Mouse (Mus musculus): Measurements from ENCODE around the gene Rad9b. TPM values are rescaled to one million over a fixed set of nuclear protein-coding genes. Genes with fewer than 3 reads are reported as not detected.

The Rad9b gene
- total RNA-seq, 2 experiments from 2014 or later: 3.7 to 3.9 TPM

DNA sequence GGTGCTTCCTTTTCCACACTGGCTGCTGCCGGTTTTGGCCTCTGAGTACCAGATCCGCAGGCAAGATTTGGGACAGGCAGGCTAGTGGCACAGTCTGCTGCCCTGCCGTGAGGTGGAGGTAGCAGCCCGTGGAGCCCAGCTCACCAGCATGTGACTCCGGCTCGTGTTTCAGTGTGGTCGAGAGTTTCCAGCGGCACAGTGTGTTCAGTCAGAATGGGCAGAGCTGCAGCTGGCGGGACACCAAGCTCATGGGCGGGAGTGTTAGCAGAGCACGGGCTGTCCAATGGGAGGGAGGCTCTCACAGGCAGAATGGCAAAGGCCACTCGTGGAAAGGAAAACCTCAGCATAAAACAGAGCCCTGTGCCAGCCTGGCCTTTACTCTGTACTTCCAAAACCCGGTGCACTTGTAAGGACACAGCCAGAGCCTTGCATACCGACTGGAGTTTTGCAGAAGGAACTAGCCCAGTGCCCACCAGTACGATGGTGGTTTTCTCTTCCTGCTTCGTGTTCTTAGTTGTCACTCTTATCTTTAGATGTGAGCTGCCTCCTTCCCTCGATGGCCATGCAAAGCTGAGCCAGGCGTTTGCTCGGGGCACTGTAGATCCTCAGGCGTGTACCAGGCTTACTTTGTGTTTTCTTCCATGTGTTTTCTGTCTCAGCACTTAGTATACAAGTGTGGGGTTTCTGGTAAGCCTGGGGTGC, 38.9 kb downstream of the Rad9b start:
- DNase-seq (ENCODE audit: low spot score in 2 of 2): peak; percentile 79 to 93

DNA sequence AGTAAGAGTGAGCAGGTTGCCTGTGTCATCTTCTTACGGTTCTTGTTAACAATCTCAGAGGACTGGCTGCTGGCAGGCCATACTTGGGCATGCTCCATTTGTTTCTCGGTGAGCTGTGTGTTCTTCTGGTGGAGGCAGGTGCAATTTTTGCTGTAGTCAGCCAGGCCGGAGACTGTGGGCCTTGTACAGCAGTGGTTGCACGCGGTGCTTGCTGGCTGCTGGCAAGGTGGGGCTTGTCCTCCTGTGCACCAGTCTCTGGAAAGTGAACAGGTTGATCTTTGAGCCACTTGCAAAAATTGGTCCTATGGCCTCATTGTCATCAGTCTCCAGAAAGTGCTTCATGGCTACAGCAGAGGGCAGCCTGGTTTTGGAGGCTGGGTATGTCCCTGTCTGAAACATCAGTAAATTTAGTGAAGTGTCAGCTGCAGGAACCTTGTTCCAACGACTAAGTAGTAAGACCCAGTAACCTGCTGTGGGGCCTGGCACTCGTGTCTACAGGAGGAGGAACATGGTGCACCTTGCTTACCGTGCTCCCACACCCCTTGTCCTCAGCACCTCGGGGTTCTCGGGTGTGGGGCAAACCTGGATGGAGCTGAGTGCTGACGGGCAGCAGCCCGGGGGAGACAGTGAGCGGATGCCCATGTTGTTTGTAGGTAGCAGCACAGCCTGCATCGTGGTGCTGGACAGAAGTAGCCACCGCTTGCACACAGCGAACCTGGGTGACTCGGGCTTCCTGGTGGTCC, 40.9 kb downstream of the Rad9b start:
- DNase-seq (ENCODE audit: low spot score in 2 of 2): no peak

DNA sequence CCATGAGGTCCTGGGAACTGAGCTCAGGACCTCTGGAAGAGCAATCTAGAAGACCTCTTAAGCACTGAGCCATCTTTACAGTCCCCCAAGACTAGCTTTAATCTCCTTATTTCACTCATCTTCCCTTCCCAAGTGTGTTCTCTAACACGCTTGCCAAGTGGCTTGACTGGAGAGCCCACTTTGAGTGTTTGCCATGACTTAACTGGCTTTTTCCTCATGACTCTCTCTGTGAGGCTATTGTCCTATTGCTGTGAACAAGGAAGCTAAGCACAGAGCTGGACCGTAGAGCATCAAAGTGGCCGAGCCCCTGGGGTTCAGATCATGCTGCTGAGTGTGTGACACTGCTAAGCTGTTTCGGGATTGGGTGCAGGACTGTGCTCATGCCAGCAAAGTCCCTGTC, 41.7 kb downstream of the Rad9b start:
- DNase-seq (ENCODE audit: low spot score in 2 of 2): no peak

DNA sequence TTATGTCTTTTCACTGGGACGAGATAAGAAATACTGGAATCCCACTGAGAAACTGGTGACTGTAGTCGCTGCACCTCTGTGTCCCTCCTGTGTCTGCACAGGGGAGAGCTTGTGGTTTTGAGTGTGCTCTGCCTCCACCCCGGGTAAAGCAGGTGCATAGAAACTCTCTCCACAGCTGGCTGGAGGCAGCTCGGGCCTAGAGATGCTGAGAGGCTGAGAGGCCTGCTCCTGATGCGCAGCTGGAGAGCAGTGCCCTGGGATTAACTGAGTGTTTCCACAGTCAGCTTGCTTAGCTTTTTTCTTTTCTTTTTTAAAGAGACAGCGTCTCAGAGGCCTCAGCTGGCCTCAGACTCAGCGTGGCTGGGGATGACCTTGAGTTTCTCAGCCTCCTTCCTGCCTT, 42.3 kb downstream of the Rad9b start:
- DNase-seq (ENCODE audit: low spot score in 2 of 2): no peak

DNA sequence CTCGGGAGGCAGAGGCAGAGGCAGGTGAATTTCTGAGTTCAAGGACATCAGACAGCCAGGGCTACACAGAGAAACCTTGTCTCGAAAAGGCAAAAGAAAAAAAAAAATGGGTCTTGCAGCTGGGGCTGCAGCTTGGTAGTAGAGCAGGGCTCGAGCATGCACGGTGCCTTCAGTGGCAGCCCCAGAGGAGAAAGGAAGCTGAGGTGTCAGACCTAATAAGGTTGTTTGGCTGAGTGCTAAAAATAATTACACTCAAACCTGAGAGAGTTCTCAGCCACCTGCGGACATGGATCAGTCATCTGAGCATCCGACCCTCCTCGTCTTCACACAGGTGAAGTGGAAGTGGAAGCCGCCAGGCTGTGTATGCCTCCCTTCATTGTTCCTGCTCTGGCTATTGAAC, 43.3 kb downstream of the Rad9b start:
- no peak for DNase-seq (ENCODE audit: low spot score in 2 of 2)

DNA sequence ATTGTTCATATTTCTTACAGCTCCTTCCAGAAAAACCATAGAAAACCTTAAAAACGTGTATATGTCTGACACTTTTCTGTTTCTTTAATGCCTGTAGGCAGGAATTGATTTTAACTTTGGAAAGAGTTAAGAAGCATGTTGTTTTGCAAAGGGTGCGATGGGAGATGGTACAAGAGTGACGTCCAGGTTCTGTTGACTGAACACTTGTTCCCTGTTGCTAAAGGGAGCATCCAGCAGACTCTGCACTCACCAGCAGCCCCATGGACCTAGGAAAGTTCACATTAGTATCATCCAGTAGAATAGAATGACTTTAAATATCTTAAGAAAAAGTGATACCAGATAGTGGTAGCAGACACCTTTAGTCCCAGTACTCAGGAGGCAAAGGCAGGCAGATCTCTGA, 47.5 kb downstream of the Rad9b start:
- no peak for DNase-seq (ENCODE audit: low spot score in 2 of 2)

DNA sequence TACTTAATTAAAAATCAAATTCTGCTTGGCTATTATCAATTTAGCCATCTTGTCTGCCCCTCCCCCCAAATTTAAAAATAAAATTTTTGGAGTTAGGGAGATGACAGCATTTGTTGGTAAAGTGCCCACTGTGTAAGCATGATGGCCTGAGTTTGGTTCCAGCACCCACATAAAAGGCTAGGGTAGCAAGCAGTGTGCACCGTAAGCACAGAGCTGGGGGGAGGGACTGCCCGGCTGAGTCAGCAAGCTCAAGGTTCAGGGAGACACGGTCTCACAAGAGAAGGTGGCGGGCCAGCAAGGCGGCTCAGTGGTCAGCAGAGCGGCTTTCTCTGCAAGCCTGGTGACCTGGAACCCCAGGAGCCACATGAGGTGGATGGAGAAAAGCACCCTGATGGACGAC, 48.6 kb downstream of the Rad9b start:
- no peak for DNase-seq (ENCODE audit: low spot score in 2 of 2)

DNA sequence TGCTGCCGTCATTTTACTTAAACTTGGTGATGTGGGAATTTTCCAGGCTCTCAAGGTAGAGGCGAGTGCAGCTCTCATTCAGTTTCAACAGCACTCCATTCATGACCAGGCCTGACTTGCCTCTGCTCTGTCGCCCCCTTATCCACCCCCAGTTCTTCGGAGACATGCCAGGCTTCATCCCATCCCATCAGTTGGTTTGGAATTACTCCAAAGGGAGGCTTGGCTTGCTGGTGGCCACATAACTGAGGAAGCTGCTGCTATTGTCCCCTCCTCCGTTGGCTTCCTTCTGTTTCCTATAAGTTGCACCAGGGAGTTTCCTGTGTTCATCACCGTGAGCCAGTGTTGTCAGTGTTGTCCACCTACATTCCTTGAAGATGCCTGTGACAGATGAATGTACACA, 49.5 kb downstream of the Rad9b start:
- no peak for DNase-seq (ENCODE audit: low spot score in 2 of 2)

DNA sequence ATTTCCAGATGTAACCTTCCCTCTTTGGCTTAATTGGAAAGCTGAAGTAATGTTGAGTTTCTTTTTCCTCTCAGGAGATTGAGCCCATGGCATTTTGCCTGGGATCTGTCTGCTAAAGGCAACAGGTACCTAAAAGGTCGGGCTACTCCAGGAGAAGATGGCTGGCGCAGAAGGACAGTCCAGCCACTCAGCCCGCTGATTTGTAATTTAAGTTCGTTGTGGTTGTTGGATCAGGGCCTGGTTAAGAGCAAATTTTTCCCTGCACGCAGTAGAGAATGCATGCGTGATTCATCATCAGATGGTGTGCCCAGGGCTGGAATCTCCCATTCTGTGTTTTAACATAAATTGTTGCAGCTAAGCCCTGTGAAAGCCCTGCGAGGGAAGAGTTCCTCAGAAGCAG, 50.1 kb downstream of the Rad9b start:
- DNase-seq (ENCODE audit: low spot score in 2 of 2): peak; percentile 56 to 62

DNA sequence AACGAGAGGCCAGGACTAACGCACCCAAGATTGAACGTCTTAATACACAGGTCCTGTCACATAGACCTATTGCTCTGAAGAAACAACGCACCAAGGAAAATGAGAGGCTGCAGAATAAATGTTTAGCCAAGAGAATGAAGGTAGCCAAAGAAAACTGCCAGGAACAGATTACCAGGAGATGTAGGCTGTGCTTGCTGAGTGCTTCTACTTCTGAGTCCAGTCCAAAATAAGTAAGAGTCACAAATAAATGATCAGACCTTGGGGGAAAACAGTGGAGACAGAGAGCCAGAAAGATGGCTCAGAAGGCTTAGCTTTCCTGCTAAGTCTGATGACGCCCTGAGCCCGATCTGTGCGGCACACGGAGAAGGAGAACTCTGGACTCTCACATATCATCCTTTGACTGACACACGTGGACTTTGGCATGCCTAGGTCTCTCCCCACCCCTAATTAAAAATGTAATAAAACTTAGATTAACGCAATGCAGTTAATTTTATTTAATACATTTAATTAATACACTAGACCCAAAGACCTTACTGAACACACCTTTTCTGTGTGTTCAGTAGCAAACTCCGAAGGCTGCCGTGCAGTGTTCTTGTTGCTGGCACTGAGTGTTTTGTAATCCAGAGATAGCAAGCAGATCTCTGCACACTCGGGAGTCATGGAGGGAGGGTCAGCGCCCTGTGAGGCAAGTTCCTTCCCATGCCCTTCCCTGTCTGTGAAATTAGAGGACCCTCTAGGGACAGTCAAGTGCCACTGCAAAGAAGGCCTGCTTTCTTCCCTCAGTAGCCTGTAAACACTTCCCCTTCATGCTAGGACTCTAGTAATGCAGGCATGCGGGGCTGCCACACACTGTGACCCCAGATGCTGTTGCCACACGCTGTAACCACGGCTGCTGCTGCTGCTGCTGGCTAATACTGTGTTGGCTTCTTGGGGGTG, 51.0 kb downstream of the Rad9b start:
- DNase-seq (ENCODE audit: low spot score in 2 of 2): no peak

DNA sequence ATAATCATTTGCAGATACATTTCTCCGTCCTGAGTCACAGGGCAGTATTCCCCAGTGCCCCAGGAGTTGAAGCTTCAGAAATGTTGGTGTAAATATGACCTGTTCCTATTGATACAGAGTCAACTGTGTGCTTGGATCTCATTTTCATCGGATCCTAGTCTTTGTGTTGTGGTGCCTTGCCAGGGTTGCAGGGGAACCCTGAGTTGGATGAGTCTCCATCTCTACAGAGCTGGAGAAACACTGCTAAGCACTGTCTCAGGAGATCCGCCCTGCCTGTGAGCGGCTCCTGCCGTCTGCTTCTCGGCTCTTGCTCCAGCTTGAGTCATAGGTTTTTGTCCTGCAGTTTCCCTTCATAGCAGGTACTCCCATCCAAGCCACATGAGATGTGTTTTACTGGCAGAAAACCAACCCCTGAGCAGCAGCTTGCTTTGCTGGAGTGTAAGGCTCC, 53.9 kb downstream of the Rad9b start:
- DNase-seq (ENCODE audit: low spot score in 2 of 2): no peak

DNA sequence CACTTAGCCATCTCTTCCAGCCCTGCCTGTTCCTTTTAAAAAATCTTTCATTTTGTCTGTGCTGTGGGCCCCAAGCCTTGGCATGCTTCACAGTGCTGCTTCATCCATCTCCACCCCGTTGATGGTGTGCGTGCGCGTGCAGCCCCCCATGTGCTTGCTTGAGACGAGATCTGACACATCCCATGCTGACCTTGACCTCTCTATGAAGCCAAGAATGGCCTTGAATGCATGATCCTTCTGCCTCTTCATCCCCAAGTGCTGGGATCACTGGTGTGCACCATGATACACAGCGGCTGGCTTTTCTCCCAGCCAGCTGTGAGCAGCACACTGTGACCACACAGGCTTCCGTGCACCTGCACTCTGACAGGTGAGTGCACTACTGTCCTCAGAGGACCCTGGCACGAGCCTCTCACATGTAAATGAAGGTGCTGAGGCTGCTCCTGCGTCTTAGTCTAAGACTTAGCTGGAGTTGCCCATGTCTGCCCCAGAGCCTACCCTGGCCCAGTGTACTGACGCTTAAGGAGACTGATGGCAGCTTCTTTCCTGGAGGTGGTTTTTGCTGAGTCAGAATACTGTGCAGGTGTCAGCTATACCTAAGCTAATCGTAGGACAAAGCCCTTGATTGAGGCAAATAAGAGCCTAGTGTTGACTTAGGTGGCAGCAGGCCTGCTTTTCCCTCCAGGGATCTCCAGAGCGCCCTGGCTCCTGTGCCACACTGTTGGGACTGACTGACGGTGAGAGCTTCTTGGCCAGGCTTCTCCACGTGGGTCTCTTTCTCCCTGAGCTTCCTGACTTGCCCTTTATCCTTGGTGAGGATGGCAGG, 58.7 kb downstream of the Rad9b start:
- DNase-seq (ENCODE audit: low spot score in 2 of 2): no peak

DNA sequence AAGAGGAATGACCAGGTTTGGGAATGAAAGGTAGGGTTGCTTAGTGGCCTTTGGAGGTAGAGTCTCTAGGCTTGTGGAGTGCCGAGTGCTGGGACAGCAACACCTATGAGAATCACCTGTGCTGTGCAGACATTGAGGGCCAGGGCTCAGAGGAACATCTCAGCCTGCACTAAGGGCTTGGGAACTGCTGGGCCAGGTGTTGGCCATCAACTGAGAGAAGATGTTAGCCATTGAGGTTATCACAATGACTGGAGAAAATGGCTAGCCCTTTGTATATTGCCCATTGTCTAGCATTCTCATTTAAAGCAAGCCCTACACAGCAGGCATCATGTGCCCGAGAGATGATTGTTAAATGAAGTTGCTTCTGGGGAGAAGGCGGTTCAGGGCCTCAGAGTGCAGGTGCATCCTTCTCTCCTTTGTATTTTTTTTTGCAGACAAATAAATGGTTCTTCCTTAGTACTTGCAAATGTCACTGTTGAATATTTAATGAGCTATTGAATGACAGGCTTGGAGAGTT, 59.8 kb downstream of the Rad9b start:
- DNase-seq (ENCODE audit: low spot score in 2 of 2): no peak

DNA sequence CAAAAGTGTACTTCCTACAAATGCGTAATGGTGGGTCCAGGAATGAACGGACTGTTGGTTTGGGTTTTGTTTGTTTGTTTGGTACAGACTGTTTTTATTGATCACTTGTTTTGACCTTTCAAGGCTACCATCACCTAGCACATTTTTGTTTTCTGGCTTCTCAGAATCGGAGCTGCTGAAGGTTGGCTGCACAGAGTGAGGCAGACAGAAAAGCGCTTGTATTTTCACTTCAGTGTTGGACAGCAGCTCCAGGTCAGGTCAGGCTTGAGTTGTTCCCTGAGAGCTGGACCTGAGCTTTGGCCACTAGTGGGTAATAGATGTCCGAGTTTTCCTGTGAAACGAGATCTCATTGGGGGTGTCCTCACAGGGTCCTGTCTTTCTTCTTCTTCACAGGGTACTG, 60.9 kb downstream of the Rad9b start:
- DNase-seq (ENCODE audit: low spot score in 2 of 2): no peak

DNA sequence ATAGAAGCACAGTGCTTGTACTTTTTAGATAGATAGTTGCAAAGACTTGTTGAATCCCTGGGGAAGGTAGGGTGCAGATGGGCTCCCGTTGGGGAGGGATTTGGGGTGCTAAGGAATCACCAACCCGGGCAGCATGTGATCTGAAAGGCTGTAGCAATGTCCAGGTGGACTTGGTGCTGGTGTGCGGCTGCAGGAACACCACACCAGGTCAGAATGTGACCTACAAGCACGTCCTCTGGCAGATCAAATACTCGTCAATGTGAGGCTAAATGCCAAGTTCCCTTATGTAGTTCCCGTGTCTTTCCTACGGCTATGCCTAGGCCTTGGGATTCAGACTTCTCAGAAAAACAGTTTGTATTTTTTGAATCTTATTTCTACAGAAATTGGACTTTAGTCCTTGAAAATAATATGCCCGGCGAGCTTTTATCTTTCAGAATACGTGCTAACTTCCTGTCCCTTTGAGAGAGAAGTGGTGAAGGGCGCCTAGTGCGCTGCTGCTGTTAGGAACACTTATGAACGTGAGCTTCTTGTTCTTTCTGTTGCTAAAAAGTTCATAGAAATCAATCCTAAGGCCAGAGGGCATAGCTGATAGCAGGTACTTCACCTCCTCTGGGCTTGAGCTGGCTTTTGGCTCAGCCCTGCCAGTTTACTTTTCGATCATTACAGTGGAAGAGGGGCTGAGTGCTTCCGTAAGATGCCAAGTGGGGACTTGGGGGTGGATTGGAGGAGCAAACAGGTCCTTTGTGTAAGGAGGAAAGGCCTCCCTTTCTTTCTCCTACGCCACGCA, 62.3 kb downstream of the Rad9b start:
- no peak for DNase-seq (ENCODE audit: low spot score in 2 of 2)

DNA sequence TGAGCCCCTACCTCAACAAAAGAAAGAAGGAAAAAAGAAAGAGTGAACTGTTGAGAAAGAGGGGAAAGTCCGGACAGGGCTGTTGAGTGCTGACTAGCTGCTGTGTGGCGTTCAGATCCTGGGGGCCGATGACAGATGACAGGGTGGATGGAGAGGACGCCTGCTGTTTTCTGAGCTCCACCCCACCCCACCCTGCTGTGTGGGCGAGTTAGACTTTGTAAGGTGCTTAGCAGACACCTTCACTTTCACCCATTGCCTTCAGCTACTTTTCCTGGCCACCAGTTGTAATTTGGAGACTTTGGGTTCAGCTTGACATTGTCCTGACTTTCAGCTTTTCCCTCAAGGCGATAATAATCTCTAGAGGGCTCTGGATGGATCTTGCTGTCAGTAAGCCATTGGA, 62.9 kb downstream of the Rad9b start:
- no peak for DNase-seq (ENCODE audit: low spot score in 2 of 2)

DNA sequence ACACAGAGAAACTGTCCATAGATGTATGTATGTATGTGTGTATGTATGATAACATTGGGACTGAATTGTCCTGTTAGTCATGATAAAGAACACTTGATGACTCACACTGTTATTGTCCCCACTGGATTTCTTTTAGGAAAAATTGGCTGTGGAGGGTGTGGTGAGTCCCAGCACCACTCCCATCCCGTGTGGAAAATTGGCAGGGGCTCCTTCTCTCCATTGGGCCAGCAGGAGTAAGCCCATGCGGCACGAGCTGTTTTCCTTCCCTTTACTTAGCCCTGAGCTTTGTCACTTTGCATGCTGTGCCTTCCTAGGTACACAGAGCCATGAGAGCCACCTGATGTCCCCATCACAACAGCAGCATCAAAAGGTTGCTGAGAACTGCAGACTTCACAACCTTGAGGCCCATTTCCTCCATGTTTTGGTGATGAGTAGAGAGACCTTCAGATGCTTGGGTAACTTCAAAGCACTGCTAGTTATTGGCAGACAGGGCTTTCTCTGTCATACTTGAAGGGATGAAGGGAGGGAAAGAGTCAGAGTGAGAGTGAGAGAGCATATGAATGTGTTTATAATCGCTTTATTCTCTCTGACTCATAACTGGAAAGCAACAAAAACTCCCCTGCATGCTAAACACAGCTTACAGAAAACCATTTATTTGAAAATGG, 65.8 kb downstream of the Rad9b start:
- DNase-seq (ENCODE audit: low spot score in 2 of 2): no peak

DNA sequence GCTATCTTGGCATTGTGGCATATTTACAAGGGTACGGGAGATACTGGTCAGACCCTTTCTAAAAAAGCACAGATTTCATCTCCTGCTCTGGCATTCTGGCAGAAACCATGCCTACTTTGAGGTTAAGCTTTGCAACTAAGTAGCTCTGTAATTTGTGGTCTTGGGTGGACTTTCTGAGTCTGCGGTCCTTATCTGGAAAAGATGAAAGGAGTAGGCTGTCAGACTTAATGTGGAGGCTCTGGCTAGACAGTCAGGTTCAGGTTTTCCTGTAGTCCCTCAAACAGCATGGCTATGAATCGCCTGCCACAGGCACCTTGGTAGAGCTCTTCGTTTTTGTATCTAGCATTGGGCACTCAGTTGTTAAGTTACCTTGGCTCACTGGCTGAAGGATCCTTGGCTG, 67.0 kb downstream of the Rad9b start:
- DNase-seq (ENCODE audit: low spot score in 2 of 2): no peak

DNA sequence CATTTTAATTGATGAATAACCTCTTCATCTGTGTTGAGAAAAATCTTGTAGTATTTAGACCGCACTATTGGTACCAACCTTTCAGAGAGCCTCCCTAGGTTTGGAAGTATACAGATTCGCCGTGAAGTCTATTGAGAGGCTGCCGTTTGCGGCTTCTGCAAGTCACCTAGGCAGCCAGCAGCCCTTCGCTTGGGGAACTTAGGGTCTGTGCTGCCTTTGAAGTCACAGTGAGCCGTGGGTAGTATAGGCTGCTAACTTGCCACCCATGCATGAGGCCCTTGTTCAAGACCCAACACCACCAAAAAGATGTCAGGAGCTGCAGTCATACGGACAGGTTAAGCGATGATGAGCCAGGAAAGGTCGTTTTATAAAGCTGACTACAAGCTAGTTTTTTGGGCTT, 67.8 kb downstream of the Rad9b start:
- no peak for DNase-seq (ENCODE audit: low spot score in 2 of 2)
